Mouse (Mus musculus) lung, postnatal 0 days (tissue): ENCODE measurements around the gene Arfgap3.

Source experiments
- CTCF ChIP-seq: IDR thresholded peaks from 2 replicates; pipeline ENCODE4 v1.5.1; 2016; ENCODE audit warnings: antibody characterized with exemption, mild to moderate bottlenecking
- EP300 ChIP-seq: IDR thresholded peaks from 2 replicates; pipeline ENCODE4 v1.6.1; 2016; ENCODE audit warnings: antibody characterized with exemption, mild to moderate bottlenecking, control low read depth

DNA sequence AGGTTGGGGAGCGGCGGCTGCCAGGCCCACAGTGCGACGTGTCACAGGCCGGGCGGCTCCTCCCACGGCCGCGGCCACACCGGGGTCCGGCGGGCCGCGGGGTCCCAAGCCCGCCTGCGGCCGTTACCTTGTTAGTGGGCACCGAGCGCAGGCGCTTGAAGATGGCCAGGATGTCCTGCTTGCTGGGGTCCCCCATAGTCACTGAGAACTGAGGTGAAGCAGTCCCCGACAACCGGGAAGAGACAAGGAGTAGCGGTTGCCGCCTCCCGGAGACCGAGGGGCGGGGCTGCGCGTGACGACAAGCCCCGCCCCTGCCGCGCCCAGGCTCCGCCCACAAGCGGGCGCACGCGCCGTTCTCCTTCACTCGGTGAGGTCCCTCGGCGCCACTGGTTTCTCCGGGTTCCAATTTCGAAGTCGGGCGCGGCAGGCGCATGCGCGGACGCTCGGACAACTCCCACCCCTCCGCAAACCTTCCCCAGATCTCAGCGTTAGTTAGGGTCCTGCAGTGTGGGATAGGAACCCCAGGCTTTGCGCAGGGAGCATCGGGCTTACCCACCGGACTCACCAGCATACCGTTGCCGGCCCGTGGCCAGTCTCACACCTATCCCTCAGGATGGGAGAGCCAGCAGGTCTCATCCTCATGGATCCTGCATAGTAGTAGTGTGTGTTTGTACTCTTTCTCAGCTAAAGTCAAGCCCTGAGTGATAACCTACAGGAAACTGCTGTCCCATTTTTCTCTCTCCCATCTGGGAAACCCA, at the start of gene Arfgap3:
- TF ChIP-seq CTCF (no peak), EP300 (no peak)
